Mouse (Mus musculus) thymus, adult 18-20 months (tissue): Measurements from ENCODE around the gene Gm4922.

Source experiments
- DNase-seq, 2 experiments: peaks; one replicate each; pipeline ENCODE4 v3.0.0; 2022; ENCODE audit warnings: mixed read lengths in 2 of 2

Gm4922 gene

GRCm38 (mm10) chr10:18786693-18787092 is at the start of gene Gm4922:
Gene Gm4922, minus strand, starts transcription at chr10:18786793.
- DNase-seq, result no peak

GRCm38 (mm10) chr10:18835684-18836479 is 49.3 kb upstream of the Gm4922 start:
- no peak for DNase-seq

- DNase-seq, result no peak
Observed at GRCm38 (mm10) chr10:18834389-18834788, 47.8 kb upstream of the Gm4922 start.

DNA sequence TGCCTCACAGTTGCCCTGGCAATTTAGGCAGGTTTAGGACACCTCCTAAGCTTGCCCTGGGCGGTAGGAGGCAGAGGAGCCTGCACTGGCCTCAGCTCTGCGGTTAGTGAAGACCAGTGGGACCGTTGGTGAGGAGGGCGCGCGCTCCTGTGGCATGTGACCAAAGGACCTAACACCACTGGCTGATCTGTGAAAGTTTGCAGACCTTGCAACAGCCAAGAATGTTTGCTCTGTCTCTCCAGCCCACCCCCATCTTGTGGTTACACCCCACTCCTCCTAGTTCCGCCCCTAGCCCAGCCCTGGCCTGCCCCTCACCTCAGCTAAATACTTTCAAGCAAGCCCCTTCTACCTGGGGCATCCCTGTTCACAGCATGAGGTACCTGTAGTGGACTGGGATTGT is 45.2 kb upstream of the Gm4922 start:
- no peak for DNase-seq

GRCm38 (mm10) chr10:18830359-18830758 is 43.8 kb upstream of the Gm4922 start:
- no peak for DNase-seq

- DNase-seq, result peak in 1 of 2 experiments; percentile 39
Observed at GRCm38 (mm10) chr10:18827936-18828335, 41.3 kb upstream of the Gm4922 start.

DNA sequence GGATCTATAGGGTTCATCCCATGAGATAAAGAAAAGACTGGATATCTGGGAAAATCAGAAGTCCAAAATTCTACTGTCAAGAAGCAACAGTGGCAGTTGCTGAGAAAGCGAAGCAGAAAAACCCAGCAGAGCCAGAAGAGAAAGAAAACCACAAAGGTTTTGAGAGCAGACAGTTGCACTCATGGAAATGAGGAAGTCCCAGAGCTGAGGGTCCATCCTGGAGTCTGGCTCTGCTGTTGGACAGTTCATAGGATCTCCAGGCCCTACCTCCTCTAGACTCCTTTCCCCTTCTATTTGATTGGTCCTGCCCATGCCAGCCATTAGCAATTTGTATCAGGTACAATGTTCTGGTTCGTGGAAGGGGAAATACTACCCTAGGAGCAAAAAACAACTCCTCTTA is 39.5 kb upstream of the Gm4922 start:
- DNase-seq, result no peak

DNA sequence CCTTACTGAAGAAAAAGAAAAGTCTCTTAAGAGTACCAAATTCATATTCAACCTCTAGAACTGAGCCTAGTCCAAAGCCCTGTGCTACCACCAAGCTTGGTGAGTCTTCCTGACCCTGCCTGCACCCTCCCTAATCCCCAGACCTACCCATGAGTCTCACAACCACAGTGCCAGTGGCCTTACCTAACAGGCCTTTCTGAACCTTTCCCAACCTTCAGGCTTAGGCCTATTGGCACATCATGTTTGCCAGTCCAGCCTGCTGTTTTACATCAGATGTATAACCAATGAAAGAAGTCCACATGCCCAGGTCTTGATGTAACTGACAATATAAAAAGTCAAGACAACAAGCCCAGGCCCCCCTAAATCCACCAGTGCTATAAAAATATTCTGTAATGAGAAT is 38.5 kb upstream of the Gm4922 start:
- DNase-seq, result no peak

- DNase-seq, result no peak
Observed at GRCm38 (mm10) chr10:18816560-18816959, 30.0 kb upstream of the Gm4922 start.

DNA sequence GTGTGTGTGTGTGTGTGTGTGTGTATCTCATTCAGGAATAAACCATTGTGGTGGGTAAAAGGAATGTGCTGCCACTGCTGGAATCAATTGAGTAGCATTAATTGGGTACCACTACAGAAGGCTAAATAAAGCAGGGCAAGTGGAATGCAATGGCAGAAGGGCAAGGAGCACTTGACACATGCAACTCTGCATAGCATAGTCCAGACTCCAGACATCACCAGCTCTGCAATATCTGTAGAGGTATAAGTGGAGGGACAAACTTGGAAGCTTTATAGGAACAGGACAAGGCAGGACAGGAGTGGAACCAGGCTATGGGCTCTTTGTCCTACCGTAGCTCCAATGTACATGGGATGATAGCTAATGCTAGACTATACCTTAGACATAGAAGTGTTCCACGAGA is 25.2 kb upstream of the Gm4922 start:
- no peak for DNase-seq

DNA sequence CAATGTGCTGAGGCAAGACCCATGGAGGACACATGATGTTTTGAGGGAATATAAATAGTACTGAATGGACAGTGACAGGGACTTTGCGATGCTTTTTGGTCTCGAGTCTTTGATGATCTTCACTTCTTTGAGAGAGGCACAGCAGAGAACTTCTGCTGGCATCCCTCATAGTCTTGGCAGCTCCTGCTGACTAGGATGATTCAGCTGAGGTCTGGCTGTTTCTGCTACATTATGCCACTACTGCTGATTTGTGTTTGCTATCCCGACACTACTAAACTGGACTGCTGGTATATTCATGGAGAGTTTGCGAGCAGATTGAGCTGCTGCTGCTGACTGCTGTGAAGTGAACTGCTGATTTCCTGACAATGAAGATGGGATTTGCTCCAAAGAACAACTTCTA is 3.5 kb upstream of the Gm4922 start:
- DNase-seq, result no peak

DNA sequence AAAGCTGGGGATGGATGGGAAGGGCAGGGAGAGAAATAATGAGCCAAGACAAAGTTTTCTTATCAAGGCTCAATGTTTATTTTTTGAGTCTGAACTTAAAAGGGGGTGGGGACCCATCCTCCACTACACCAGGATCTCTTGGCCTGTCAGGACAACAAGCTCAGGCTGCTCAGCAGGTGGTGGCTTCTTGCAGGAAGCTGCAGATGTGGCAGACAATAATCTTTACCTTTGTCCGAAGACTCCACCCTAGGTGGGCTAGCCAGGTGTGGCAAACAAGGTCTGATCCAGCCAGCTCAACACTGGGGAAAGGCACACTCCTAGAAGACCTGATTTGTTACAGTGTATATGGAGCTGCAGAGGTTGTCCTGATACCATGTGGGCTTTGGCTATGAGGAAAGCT is 2.0 kb upstream of the Gm4922 start:
- DNase-seq, result no peak

DNA sequence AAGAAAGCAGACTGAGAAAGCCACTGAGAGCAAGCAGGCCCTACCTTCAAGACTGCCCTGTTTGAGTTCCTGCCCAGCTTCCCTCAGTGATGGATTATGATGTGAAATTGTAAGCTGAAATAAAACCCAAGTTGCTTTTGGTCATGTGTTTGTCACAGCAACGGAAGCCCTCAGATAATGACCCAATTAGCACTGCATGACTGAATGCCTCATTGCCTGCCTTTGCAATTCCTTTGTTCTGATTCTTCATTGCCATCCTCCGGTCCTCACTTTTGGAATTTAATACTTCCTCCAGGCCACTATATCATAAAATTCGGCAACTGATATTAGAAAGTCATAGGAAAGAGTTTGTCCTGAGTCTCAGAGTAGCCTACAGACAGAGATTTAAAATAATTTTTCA is 9.0 kb downstream of the Gm4922 start:
- no peak for DNase-seq

DNA sequence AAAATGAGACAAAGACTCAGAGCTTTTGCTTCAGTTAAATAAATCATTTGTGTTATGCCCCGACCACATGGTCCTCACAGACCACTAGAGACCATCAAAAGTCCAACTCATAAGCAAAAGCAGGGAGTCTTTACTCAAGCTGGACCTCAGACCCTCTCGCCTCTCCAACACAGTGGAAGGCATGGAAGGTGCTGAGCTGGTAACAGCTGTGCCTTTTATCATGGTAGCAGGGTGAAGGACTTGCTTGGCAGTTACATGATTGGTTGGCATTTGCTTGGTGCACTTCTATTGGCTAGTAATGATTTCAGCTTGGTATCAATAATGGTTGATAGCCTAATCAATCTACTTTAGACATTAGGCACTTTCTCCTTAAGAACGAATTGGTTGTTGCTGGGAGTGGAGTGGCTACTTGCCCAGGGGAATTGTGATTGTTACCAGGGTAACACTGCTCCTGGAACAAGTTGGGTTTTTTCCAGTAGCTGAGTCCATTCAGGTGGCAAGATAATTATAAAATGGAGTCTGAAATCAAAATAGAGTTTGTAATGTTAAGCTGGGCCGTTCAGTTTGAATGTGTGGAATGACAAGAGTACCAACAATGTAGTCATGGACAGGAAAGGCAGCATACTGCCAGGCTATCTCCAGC is 13.9 kb downstream of the Gm4922 start:
- DNase-seq, result no peak

GRCm38 (mm10) chr10:18769909-18770308 is 16.7 kb downstream of the Gm4922 start:
- DNase-seq, result no peak

DNA sequence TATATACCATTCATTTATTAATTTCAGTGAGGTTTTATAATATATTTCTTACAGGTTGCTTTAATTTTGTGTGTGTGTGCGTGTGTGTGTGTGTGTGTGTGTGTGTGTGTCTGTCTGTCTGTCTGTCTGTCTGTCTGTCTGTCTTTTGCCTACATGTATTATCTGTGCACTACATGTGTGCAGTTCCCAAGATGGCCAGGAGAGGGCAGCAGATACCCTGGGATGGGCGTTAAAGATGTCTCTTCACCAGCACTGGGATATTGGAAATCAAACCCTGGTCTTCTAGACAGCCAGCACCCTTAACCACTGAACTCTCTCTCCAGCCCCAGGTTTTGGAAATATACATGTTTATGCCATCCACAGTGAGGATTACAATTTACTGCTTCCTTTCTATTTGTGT is 26.4 kb downstream of the Gm4922 start:
- peak; percentile 14 to 30 for DNase-seq

DNA sequence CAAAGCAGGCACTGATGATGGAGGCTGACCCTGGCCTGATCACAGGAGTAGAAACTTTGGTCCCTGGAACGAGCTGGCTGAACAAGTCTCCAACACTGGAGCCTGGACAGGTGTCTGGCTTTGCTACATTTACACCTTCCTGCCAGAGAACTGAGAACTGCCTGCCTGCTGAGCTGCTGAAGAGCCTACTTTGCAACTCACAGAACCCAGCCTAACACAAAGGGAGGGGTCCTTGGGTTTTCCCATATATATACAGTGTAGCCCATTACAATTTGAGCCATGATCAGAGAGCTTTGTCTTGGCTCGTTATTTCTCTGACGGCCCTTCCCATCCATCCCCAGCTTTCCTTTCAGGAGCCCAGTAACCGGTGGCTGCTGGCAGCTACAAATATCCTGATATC is 36.5 kb downstream of the Gm4922 start:
- no peak for DNase-seq

- DNase-seq, result peak; percentile 16 to 28
Observed at GRCm38 (mm10) chr10:18743286-18744142, 43.1 kb downstream of the Gm4922 start, which contains the start of gene Arfgef3. Gene Arfgef3, minus strand, starts transcription at chr10:18743949.

- no peak for DNase-seq
Observed at GRCm38 (mm10) chr10:18742086-18742485, 44.5 kb downstream of the Gm4922 start.

- no peak for DNase-seq
Observed at GRCm38 (mm10) chr10:18741024-18741423, 45.6 kb downstream of the Gm4922 start.
